Mouse (Mus musculus) left cerebral cortex, adult 11 months (tissue): ENCODE results near the gene Ndrg2.

Experiments used
- DNase-seq: peaks from one replicate; pipeline ENCODE4 v3.0.0; 2022; ENCODE audit warnings: low spot score

The Ndrg2 gene

DNA sequence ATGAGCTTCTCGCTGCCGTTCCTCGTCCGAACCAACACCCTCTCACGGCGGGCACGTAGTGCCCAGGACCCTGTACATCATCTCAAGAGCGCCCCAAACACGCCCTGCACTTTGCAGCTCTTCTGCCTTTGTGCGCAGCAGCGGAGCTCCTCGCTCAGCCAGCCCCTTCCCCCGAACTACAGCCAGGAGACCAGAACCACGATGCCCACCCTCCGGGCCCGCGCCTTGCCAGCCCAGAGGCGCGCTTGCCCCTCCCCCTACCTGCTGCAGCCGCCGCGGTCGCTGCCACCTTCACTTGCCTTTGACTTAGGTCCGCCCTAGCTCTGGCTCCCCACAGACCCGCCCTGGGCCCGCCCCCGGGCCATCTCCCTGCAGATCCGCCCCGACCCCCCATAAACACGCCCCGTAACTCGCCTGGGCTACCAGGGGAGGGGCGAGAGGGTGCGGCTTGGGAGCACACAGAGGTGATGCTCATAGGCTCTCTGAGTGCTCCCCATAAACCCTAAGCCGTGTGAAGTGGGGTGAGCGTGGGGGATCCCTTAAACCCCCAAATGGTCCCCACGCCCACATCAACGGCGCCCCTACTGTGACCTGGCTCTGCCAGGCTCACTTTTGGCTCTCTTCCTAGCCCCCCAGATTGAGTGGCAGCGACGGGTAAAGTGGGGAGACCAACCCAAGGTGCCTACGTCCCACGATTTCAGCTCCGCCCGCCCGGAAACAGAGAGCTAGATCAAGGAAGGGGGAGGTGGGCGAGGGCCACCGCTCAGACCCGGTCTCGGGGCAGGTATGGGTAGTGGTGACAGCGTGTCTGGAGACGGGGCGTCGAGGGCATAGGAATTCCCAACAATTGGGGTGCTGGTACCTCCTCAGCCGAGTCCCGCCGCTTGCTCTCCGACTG is 647 bp downstream of the Ndrg2 start:
- DNase-seq, result peak; percentile 44

DNA sequence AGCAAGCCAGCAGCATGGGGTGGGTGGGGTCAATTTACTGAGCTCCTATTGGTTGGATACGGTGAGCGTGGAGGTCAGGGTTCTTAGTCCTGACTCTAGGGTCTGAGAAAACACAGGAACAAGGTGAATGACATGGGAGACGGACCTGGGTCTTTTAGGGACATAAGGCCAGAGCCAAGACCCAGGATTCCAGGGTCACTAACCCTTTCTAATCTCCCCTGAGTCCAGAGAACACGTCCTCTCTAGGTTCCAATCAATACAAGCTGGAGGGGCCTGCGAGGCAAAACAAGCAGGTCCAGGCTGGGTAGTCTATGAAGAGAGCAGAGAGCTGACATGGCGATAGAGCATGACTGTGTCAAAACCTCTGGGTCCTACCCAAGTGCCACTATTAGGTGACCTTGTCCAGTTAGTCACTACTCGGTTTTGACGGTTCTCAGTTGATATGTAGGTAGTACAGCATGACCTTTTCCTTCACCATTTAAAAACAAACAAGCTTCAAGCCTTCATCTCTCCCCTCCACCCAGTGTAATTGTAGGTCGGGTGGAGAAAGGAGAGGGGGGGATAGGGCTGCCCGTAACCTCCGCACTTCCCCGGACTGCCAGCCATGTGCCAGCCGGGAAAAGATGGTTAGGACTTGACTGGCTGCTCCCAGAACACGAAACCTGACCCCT is 1.4 kb downstream of the Ndrg2 start:
- no peak for DNase-seq

DNA sequence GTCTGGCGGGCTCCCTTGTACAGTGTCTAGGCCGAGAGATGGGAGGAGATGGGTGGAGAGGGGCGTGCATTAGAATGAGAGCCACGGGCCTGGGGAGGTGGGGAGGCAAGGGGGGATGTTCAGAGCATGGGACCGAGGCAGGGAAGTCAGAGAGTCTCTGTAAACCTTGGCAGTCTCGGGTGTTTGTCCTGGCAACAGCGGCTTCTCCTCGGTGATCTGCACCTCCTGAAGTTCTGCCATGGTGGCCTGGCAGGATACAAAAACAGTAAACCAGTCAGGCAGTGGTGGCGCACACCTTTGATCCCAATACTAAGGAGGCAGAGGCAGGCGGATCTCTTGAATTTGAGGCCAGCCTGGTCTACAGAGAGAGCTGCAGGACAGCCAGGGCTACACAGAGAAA is 2.7 kb downstream of the Ndrg2 start:
- no peak for DNase-seq

GRCm38 (mm10) chr14:51906102-51906501 is 7.9 kb downstream of the Ndrg2 start:
- no peak for DNase-seq

DNA sequence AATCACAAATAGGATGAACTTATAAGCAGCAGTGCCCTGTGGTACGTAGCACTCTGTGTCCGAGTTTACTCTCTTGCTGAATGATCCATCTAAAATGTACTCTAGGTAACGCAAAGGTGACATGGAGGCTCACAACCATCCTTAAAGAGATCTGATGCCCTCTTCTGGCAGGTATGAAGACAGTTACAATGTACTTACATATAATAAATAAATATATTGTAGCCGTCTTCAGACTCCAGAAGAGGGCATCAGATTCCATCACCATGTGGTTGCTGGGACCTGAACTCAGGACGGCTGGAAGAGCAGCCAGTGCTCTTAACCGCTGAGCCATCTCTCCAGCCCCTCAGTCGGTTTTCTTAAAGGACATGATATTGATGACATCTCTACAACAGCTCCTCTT is 9.3 kb downstream of the Ndrg2 start:
- DNase-seq, result no peak

DNA sequence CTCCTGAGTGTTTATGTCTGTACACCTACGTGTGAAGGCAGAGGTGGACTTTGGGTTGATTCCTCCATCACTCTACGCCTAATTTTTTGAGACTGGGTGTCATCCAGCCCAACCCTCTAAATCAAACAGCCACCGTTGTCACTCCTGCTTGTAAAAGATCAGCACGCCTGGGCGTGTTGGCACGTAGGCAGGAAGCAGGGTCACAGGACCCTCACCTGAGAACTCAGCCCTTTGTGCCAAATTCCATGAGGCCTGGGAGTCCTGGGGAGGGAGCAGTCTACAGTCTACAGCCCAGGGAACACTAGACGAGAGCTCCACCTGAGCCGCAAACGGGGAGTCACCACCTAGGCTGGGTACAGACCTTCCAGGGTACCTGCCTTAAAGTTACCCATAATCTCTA is 10.2 kb downstream of the Ndrg2 start:
- DNase-seq, result no peak

DNA sequence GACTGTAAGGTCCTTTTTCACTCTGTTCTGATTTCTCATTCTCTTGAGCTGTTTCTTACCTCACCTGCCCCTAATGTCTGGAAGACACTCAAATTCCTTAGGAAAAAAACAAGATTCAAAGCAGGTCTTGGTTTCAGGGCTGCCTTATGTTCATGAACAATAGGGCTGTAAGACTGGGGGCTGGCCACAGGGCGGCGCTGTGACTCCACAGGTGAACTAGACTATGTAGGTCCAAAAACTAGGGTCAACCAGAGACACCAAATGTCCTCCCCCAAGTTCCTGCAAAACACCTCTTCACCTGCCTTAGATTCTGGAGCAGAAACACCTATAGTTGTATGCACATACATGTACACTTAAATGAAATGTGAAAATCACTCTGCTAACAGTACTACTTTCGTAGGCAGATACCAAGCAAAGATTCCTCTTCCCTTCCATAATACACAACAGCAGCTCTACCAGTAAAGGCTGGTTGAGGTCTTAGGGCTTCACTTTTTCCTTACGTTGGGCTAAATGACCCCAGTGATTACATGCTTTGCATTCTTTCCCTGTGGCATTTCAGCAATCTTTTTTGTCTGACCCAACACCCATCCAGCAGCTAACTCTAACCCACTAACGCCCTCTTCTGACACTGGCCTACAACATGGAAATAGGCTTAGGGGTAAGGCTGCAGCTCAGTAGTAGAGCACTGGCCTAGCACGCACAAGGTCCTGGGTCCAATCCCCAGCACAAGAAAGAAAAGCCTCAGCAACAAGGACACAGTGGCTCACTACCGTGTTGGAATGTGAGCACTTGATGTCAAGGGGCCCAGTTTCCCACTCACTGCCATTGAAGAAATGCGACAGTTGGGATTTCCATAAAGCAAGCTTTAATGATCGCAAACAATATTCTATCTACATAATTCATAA is 10.9 kb downstream of the Ndrg2 start:
- peak; percentile 47 for DNase-seq

- no peak for DNase-seq
These were observed 14.6 kb downstream of the Ndrg2 start for GRCm38 (mm10) chr14:51899351-51899750.

- no peak for DNase-seq
These were observed 17.3 kb downstream of the Ndrg2 start for GRCm38 (mm10) chr14:51896539-51897170.

DNA sequence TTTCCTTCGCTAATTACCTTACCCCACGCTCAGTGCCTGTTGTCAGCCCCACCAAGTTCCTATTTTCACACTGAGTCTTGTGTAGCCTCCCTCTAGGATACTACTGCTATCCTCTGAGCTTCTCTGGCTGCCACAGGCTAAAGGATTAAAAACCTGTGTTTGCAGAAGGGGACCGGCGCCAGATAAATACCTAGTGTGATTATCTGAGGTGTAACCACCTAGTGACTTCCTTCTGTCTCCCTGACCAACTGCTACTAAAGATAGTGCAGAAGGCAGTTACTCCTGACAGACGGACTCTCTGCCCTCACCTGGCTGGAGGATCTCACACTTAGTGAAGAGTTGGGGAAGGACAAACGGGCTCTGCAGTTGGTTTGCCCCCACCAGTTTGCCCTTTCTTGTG is 17.9 kb downstream of the Ndrg2 start:
- DNase-seq, result no peak

GRCm38 (mm10) chr14:51895071-51895470 is 18.9 kb downstream of the Ndrg2 start:
- DNase-seq, result no peak

GRCm38 (mm10) chr14:51893809-51894208 is 20.1 kb downstream of the Ndrg2 start:
- no peak for DNase-seq

- DNase-seq, result no peak
These were observed 20.7 kb downstream of the Ndrg2 start for GRCm38 (mm10) chr14:51893094-51893794.

DNA sequence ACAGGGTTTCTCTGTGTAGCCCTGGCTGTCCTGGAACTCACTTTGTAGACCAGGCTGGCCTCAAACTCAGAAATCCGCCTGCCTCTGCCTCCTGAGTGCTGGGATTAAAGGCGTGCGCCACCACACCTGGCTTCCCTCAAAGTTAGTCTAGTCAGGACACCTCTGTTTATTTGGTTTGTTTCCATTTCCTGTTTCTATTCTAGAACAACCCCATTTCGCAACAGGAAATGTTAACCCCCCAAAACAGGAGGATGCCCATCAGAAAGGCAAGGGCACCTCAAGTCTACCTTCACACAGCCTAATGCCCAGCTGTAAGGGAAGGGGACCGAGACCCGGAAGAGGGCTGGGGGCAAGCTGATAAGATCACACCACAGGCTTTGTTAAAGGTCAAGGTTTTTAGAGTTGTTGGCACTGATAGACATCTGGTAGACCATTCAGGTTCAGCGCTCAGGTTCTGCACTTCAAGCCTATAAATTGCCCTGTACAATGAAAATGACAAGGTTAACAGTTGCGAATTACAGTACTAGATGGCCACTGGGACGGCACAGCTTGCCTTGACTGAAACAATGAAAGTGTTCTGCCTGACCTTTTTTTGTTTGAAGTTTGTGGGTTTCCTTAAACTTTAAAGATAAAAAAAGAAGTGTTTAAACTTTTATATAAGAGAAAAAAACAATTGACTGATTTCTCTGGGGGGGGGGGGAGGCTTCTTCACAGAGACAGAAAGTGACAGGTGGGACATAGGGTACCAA is 21.6 kb downstream of the Ndrg2 start, which contains the start of gene Slc39a2:
TSS of gene Slc39a2 (plus strand) at position 699 of the 749 bp plus-strand sequence.
- DNase-seq, result no peak

DNA sequence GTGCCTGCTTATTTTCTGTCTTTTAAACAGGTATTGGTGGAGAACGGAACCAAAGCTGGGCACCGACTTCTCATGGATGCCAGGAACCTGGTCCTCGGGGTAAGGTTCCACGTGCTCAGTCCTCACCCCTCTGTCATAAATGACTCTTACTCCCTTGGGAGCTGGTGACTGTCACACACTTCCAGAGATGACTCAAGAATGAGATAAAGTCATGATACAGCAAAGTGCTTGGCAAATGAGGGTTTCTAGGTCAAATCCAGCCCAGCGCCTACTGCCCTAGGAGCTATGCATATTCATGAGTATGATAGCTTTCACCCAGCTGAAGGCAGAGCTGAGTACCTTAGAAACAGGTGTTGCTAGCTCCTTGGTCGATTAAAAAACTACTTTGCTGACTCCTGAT is 24.1 kb downstream of the Ndrg2 start:
- no peak for DNase-seq

DNA sequence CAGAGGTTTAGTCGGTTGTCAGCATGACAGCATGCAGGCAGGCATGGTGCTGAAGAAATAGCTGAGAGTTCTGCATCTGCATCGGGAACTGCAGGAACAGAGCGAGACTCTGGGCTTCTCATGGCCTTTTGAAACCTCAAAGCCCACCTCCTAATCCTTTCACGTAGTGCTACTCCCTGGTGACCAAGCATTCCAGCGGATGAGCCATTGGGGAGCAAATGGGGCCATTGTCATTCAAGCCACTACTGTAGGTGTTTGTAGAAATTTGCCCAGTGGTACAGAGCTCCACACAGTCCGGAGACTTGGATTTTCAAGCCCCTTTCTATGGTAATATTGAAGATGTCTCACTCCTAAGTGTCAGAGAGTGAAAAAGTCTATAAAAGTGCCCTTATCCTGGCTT is 27.9 kb downstream of the Ndrg2 start:
- DNase-seq, result no peak

- DNase-seq, result peak; percentile 93
These were observed 29.2 kb downstream of the Ndrg2 start, which contains the start of gene Mettl17 for GRCm38 (mm10) chr14:51884598-51885331. Gene Mettl17 (plus strand): TSS chr14:51884842.

- DNase-seq, result no peak
These were observed 29.9 kb downstream of the Ndrg2 start for GRCm38 (mm10) chr14:51884031-51884544.

DNA sequence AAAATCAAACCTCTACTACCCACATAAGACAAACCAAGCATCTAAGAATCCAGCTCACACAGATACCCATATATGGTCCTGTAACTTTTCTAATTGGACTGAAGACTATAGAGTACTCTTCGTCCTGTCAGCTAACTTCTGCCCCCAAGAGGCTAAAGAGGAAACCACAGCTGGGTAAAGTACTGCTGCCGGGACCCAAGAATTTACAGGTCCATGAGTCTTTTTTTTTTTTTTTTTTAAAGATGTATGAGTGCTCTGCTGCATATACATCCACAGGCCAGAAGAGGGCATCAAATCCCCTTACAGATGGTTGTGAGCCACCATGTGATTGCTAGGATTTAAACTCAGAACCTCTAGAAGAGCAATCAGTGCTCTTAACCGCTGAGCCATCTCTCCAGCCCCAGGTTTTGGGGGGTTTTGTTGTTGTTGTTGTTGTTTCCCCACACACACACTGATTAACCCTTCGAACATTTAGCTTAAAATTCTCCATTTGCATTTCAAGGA is 30.4 kb downstream of the Ndrg2 start:
- DNase-seq, result peak; percentile 73
